ENCODE assay signal across 8 mouse cellular contexts in genomic region chr16:91547974-91548373, GRCm38 (mm10). TPM values are rescaled to one million over a fixed set of nuclear protein-coding genes. Genes with fewer than 3 reads are reported as not detected.
DNase-seq lines count a peak whose midpoint lies in the region; ATAC-seq and TF ChIP-seq lines count a peak whose summit lies in the region.

No protein-coding gene starts in this region.

- intact Hi-C loops in gastrocnemius, adult 2 months (cut with DNase I): no loop called here

- ATAC-seq in forebrain, postnatal 0 days: no peak
- ATAC-seq in liver, embryonic 16.5 days (ENCODE audit: low read depth): no peak
- ATAC-seq in stomach, postnatal 0 days (ENCODE audit: low FRiP score, low TSS enrichment): no peak

- H3K9me3 ChIP-seq in forebrain, postnatal 0 days (ENCODE audit: low read length): no peaks in the 10 kb centered on the region
- no peaks in the 10 kb centered on the region for H3K9me3 ChIP-seq in liver, embryonic 16.5 days (replicated peaks; ENCODE audit: control insufficient read depth, low read length)
- no peaks in the 10 kb centered on the region for H3K9me3 ChIP-seq in stomach, postnatal 0 days (ENCODE audit: control insufficient read depth, low read length)

- TF ChIP-seq EP300 in stomach, postnatal 0 days (optimal IDR thresholded peaks at IDR 0.05): no peak

- H3K27me3 ChIP-seq in C2C12 (ENCODE audit: control insufficient read depth, insufficient read depth, insufficient read length): no peaks in the 10 kb centered on the region
- H3K27me3 ChIP-seq in forebrain, postnatal 0 days (ENCODE audit: insufficient read depth, low read length): no peaks in the 10 kb centered on the region
- no peaks in the 10 kb centered on the region for H3K27me3 ChIP-seq in liver, embryonic 16.5 days (ENCODE audit: control insufficient read depth, insufficient read depth, low read depth, low read length)
- no peaks in the 10 kb centered on the region for H3K27me3 ChIP-seq in stomach, postnatal 0 days (ENCODE audit: control insufficient read depth, insufficient read depth, low read length)

- H3K27ac ChIP-seq in gastrocnemius, adult 2 months: peak overlapping the region; percentile 96
- no peak overlapping the region for H3K27ac ChIP-seq in forebrain, postnatal 0 days (ENCODE audit: low read depth, low read length)
- peak overlapping the region; percentile 94; the same call in 1 of the 2 replicates for H3K27ac ChIP-seq in liver, embryonic 16.5 days (ENCODE audit: low read length)
- no peak overlapping the region; the same call in 1 of the 2 replicates for H3K27ac ChIP-seq in stomach, postnatal 0 days (replicated peaks)

- peak overlapping the region; percentile 84 for H3K4me2 ChIP-seq in forebrain, postnatal 0 days (ENCODE audit: low read depth)
- peak overlapping the region; percentile 98 for H3K4me2 ChIP-seq in liver, embryonic 16.5 days (ENCODE audit: low read depth, low read length)
- peak overlapping the region; percentile 79 for H3K4me2 ChIP-seq in stomach, postnatal 0 days (replicated peaks; ENCODE audit: low read depth)

- peaks cover 6% of the 10 kb centered on the region for H3K79me3 ChIP-seq in C2C12 (ENCODE audit: low read depth)

- no peak for TF ChIP-seq CTCF in gastrocnemius, adult 2 months (IDR thresholded peaks at IDR 0.05)
- no peak for TF ChIP-seq CTCF in C2C12 (IDR thresholded peaks at IDR 0.05; ENCODE audit: control insufficient read depth, insufficient read depth, insufficient read length)
- TF ChIP-seq CTCF in forebrain, postnatal 0 days (IDR thresholded peaks at IDR 0.05; ENCODE audit: low read depth): no peak
- TF ChIP-seq CTCF in stomach, postnatal 0 days (IDR thresholded peaks at IDR 0.05; ENCODE audit: low read depth): no peak

- no peak overlapping the region for H3ac ChIP-seq in C2C12 (ENCODE audit: control insufficient read depth, insufficient read length, low read depth)

- no peak for DNase-seq in gastrocnemius, adult 2 months
- no peak for DNase-seq in gastrocnemius, adult 18-20 months (ENCODE audit: low spot score)
- no peak for DNase-seq in forebrain, postnatal 0 days
- no peak for DNase-seq in stomach, postnatal 0 days (ENCODE audit: low spot score)
- DNase-seq in urinary bladder, postnatal 36 days (ENCODE audit: low spot score in 2 of 2): no peak
- no peak for DNase-seq in kidney, adult 18-20 months

- WGBS in forebrain, postnatal 0 days: 51% methylated on average over 5 of the region's 5 CpGs
- WGBS in liver, embryonic 16.5 days (ENCODE audit: insufficient replicate concordance): 23% methylated on average over 5 of the region's 5 CpGs
- 38% methylated on average over 5 of the region's 5 CpGs for WGBS in stomach, postnatal 0 days

- H3K79me2 ChIP-seq in C2C12 (ENCODE audit: control insufficient read depth, insufficient read depth): peaks cover 28% of the 10 kb centered on the region

- peaks cover 6% of the 10 kb centered on the region for H3K4me1 ChIP-seq in forebrain, postnatal 0 days (ENCODE audit: insufficient read depth)
- peaks cover 67% of the 10 kb centered on the region for H3K4me1 ChIP-seq in liver, embryonic 16.5 days (ENCODE audit: control insufficient read depth, low read depth, low read length)
- H3K4me1 ChIP-seq in stomach, postnatal 0 days (replicated peaks; ENCODE audit: control insufficient read depth, insufficient read depth): peaks cover 7% of the 10 kb centered on the region

- peak overlapping the region; percentile 97; the same call in 1 of the 2 replicates for H3K9ac ChIP-seq in forebrain, postnatal 0 days
- peak overlapping the region; percentile 93 for H3K9ac ChIP-seq in liver, embryonic 16.5 days (ENCODE audit: low read depth, low read length)
- H3K9ac ChIP-seq in stomach, postnatal 0 days (ENCODE audit: low read length): peak overlapping the region; percentile 97

- H3K36me3 ChIP-seq in C2C12 (ENCODE audit: control insufficient read depth, insufficient read depth): no peaks in the 10 kb centered on the region
- H3K36me3 ChIP-seq in forebrain, postnatal 0 days (ENCODE audit: insufficient read depth): no peaks in the 10 kb centered on the region
- no peaks in the 10 kb centered on the region for H3K36me3 ChIP-seq in liver, embryonic 16.5 days (ENCODE audit: control insufficient read depth, insufficient read depth)
- H3K36me3 ChIP-seq in stomach, postnatal 0 days (ENCODE audit: control insufficient read depth, insufficient read depth, low read length): no peaks in the 10 kb centered on the region

- H3K4me3 ChIP-seq in gastrocnemius, adult 2 months: peak overlapping the region; percentile 99
- peak overlapping the region; percentile 59 for H3K4me3 ChIP-seq in C2C12 (ENCODE audit: insufficient read depth, poor library complexity, severe bottlenecking)
- H3K4me3 ChIP-seq in forebrain, postnatal 0 days (ENCODE audit: low read depth, low read length): peak overlapping the region; percentile 89
- H3K4me3 ChIP-seq in liver, embryonic 16.5 days (ENCODE audit: low read depth, low read length): peak overlapping the region; percentile 87
- H3K4me3 ChIP-seq in stomach, postnatal 0 days (ENCODE audit: low read depth, low read length): peak overlapping the region; percentile 93

TF ChIP-seq in C2C12, 6 proteins besides CTCF, POLR2A, EP300 and RAD21:
- TF ChIP-seq FOSL1 (IDR thresholded peaks at IDR 0.05; ENCODE audit: insufficient read depth, low read length, poor library complexity, severe bottlenecking) (no peak), MAX (IDR thresholded peaks at IDR 0.05) (no peak), MYOG (IDR thresholded peaks at IDR 0.05; ENCODE audit: control insufficient read depth, extremely low read depth, insufficient read length) (no peak), CEBPB (IDR thresholded peaks at IDR 0.05; ENCODE audit: low read depth) (no peak), USF1 (IDR thresholded peaks at IDR 0.05; ENCODE audit: low read depth) (no peak), MYOD1 (IDR thresholded peaks at IDR 0.05; ENCODE audit: control insufficient read depth, insufficient read length, low read depth) (no peak)

RNA-seq across cellular contexts. Expression of gene Ifngr2, which starts 1.1 kb away (rescaled TPM):
- total RNA-seq in gastrocnemius, adult 2 months (2021): 10 to 100 TPM; 55.2 to 55.5 TPM
- 10 to 100 TPM; 52.7 to 61.5 TPM for total RNA-seq in gastrocnemius, adult 18-20 months (2021)
- polyA plus RNA-seq in C2C12 (2012; fragmentation: generic; extraction: Trizol): 9.1 TPM
- 61.8 and 63.0 TPM in 2 replicates for total RNA-seq in forebrain, postnatal 0 days (2014; rRNA removed)
- polyA plus RNA-seq in forebrain, postnatal 0 days (2015; fragmentation: Nextera tagmentation; extraction: Ambion mirVana): 112 and 146 TPM in 2 replicates
- polyA plus RNA-seq in liver, embryonic 16.5 days (2015; fragmentation: Nextera tagmentation; extraction: Ambion mirVana): 18.6 and 22.2 TPM in 2 replicates
- polyA plus RNA-seq in stomach, postnatal 0 days (2015; fragmentation: Nextera tagmentation; extraction: Ambion mirVana): 54.9 and 57.8 TPM in 2 replicates

RNA-seq across cellular contexts. Expression of gene Tmem50b, which starts 49.6 kb away (rescaled TPM):
- total RNA-seq in gastrocnemius, adult 2 months (2021): 10 to 100 TPM; 16.0 to 17.7 TPM
- 10 to 100 TPM; 13.1 to 15.1 TPM for total RNA-seq in gastrocnemius, adult 18-20 months (2021)
- polyA plus RNA-seq in C2C12 (2012; fragmentation: generic; extraction: Trizol): 15.1 TPM
- total RNA-seq in forebrain, postnatal 0 days (2014; rRNA removed): 65.2 and 65.6 TPM in 2 replicates
- 98.8 and 102 TPM in 2 replicates for polyA plus RNA-seq in forebrain, postnatal 0 days (2015; fragmentation: Nextera tagmentation; extraction: Ambion mirVana)
- 7.1 and 7.4 TPM in 2 replicates for polyA plus RNA-seq in liver, embryonic 16.5 days (2015; fragmentation: Nextera tagmentation; extraction: Ambion mirVana)
- 60.8 and 64.6 TPM in 2 replicates for polyA plus RNA-seq in stomach, postnatal 0 days (2015; fragmentation: Nextera tagmentation; extraction: Ambion mirVana)

Comparison
In these comparisons a context has a peak if more than half of its experiments do, and no peak if none do; other contexts are left out.
1. H3K27ac ChIP-seq: peak in gastrocnemius, adult 2 months (single experiment) and liver, embryonic 16.5 days (single experiment); none in forebrain, postnatal 0 days (single experiment) and stomach, postnatal 0 days (single experiment).
2. Peak in every context shown above with its lines, with median percentiles within 50 percentile points of each other: H3K4me3 ChIP-seq, H3K4me2 ChIP-seq and H3K9ac ChIP-seq.